ENCODE assay signal across 8 mouse cellular contexts in genomic region chr11:117384897-117385296, GRCm38 (mm10).
DNase-seq lines count a peak whose midpoint lies in the region; ATAC-seq and TF ChIP-seq lines count a peak whose summit lies in the region.

No protein-coding gene starts in this region.

- TF ChIP-seq CTCF in cerebellum, adult 2 months (IDR thresholded peaks at IDR 0.05; ENCODE audit: borderline replicate concordance, insufficient read depth, low read depth, low read length), result peak; percentile 83
- peak; percentile 97 for TF ChIP-seq CTCF in layer of hippocampus, adult 2 months (conservative IDR thresholded peaks at IDR 0.05)

- H3K9me3 ChIP-seq in lung, embryonic 16.5 days (ENCODE audit: control insufficient read depth, low read length), result no peaks in the 10 kb centered on the region

- no peak overlapping the region for H3K9ac ChIP-seq in lung, embryonic 16.5 days (ENCODE audit: low read length)

- H3K27me3 ChIP-seq in cerebellum, adult 2 months (ENCODE audit: control insufficient read depth, insufficient read depth, low read length), result no peaks in the 10 kb centered on the region; the same call in 1 of the 2 replicates
- peaks cover 16% of the 10 kb centered on the region for H3K27me3 ChIP-seq in lung, embryonic 16.5 days (ENCODE audit: control insufficient read depth, insufficient read depth, low read depth, low read length)

- H3K4me2 ChIP-seq in lung, embryonic 16.5 days (ENCODE audit: low read depth, low read length), result no peak overlapping the region

- no peak overlapping the region for H3K27ac ChIP-seq in cerebellum, adult 2 months (ENCODE audit: insufficient read depth, low read length)
- H3K27ac ChIP-seq in layer of hippocampus, adult 2 months, result peak overlapping the region; percentile 49; the same call in 1 of the 2 replicates
- H3K27ac ChIP-seq in lung, embryonic 16.5 days (ENCODE audit: low read length), result no peak overlapping the region

- no peaks in the 10 kb centered on the region for H3K36me3 ChIP-seq in lung, embryonic 16.5 days (ENCODE audit: control insufficient read depth, insufficient read depth, low read length)

- no peak for TF ChIP-seq POLR2A in cerebellum, adult 2 months (IDR thresholded peaks at IDR 0.05; ENCODE audit: borderline replicate concordance, insufficient read depth, low read length)

- no peaks in the 10 kb centered on the region for H3K4me1 ChIP-seq in cerebellum, adult 2 months (ENCODE audit: control insufficient read depth, insufficient read depth, low read length)
- H3K4me1 ChIP-seq in lung, embryonic 16.5 days (replicated peaks; ENCODE audit: control insufficient read depth, insufficient read depth, low read length), result no peaks in the 10 kb centered on the region

- peak; percentile 67; the same call in 1 of the 2 replicates for ATAC-seq in lung, embryonic 16.5 days (ENCODE audit: low read depth)

- peak; percentile 52 for DNase-seq in MEL-GATA-1-ER (ENCODE audit: extremely low read depth, low read depth)
- DNase-seq in cerebellum, adult 2 months, result peak; percentile 88 to 93
- peak; percentile 94 for DNase-seq in forelimb bud, embryonic 11.5 days (ENCODE audit: low read depth, low spot score)
- peak; percentile 96 for DNase-seq in heart, postnatal 4 days
- peak; percentile 92 to 96 for DNase-seq in layer of hippocampus, adult 2 months (ENCODE audit: low spot score in 2 of 2)
- peak; percentile 88 for DNase-seq in ovary, postnatal 10 days (ENCODE audit: low spot score)
- DNase-seq in thymus, postnatal 0 days (ENCODE audit: low spot score), result peak; percentile 70

- WGBS in cerebellum, adult 2 months, result under 1% methylated on average over 16 of the region's 16 CpGs
- under 1% methylated on average over 16 of the region's 16 CpGs for WGBS in lung, embryonic 16.5 days

- H3K4me3 ChIP-seq in cerebellum, adult 2 months (replicated peaks; ENCODE audit: insufficient read depth, low read depth, low read length), result no peak overlapping the region
- H3K4me3 ChIP-seq in layer of hippocampus, adult 2 months, result peak overlapping the region; percentile 47
- no peak overlapping the region for H3K4me3 ChIP-seq in lung, embryonic 16.5 days (ENCODE audit: low read length)
